Mouse (Mus musculus): ENCODE data around the gene Vwa7.

GRCm38 (mm10) chr17:34978239-34978638, 38.1 kb upstream of the Vwa7 start:
- TF ChIP-seq CTCF (IDR thresholded peaks at IDR 0.05; ENCODE audit: low read depth) = no peak
- TF ChIP-seq EP300 (optimal IDR thresholded peaks at IDR 0.05) = no peak
